ENCODE assay signal across 16 mouse cellular contexts in the genomic region with DNA sequence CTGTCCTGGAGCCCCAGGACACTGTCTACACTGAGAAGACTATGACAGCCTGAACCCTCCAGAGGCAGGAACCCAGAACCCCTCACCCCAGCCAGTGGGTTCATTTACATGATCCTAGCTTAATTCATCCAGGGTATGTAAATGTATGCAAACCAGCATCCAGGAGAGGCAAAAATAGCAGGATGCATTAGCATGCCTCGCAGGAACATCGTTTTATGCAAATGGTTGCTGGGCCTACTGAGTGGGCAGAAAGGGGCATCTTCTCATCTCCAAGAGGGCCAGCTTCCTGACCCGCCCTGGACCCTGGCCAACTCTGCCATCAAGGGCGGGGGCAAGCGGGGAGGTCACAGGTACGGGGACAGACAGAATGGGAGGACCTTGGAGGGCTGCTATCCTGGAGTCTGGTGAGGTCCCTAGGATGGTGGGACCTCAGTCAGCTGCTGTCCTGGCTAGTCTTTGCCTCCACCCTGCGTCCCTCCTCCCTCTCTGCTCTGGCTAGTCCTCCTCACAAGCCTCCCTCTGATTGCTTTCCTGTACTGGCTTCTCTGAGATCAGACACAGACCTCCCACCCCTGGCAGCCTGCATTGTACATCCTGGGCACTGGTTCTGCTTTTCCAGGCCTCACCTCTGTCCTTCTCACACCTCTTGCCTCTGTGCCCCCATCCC. TPM values are rescaled to one million over a fixed set of nuclear protein-coding genes. Genes with fewer than 3 reads are reported as not detected.
DNase-seq lines count a peak whose midpoint lies in the region; ATAC-seq and TF ChIP-seq lines count a peak whose summit lies in the region.
"Had no signal": no experiment of that assay in that cellular context is flagged by ENCODE, and none has a peak within 500 bp of the region (broad histone marks: within the 10 kb centered on the region; RNA-seq: fewer than 3 reads in every experiment).

No protein-coding gene starts in this region.

- intact Hi-C loops in heart, postnatal 14 days (cut with DNase I), result loop anchor here (5.0 kb wide), 1 partner anchor 471 kb away; no protein-coding TSS in a partner anchor

- no peak overlapping the region for H3K4me2 ChIP-seq in forebrain, postnatal 0 days (ENCODE audit: low read depth)
- no peak overlapping the region for H3K4me2 ChIP-seq in midbrain, embryonic 12.5 days (replicated peaks)
- H3K4me2 ChIP-seq: liver, embryonic 13.5 days had no signal

- peak; percentile 73 for ATAC-seq in forebrain, postnatal 0 days
- peak; percentile 63 for ATAC-seq in midbrain, embryonic 12.5 days (ENCODE audit: low FRiP score, low read depth)

- no peaks in the 10 kb centered on the region for H3K9me3 ChIP-seq in forebrain, postnatal 0 days (ENCODE audit: low read length)
- no peaks in the 10 kb centered on the region for H3K9me3 ChIP-seq in midbrain, embryonic 12.5 days
- H3K9me3 ChIP-seq: liver, embryonic 13.5 days had no signal

- 17% methylated on average over 7 of the region's 7 CpGs for WGBS in forebrain, postnatal 0 days
- 43% methylated on average over 7 of the region's 7 CpGs for WGBS in midbrain, embryonic 12.5 days

- no peak overlapping the region for H3K4me3 ChIP-seq in forebrain, postnatal 0 days (ENCODE audit: low read depth, low read length)
- no peak overlapping the region for H3K4me3 ChIP-seq in midbrain, embryonic 12.5 days
- H3K4me3 ChIP-seq: liver, embryonic 13.5 days had no signal

- no peak for TF ChIP-seq CTCF in forebrain, postnatal 0 days (IDR thresholded peaks at IDR 0.05; ENCODE audit: low read depth)

- H3K36me3 ChIP-seq in forebrain, postnatal 0 days (ENCODE audit: insufficient read depth), result no peaks in the 10 kb centered on the region
- H3K36me3 ChIP-seq in midbrain, embryonic 12.5 days, result no peaks in the 10 kb centered on the region
- H3K36me3 ChIP-seq: liver, embryonic 13.5 days had no signal

- peak overlapping the region; percentile 79 for H3K27ac ChIP-seq in forebrain, postnatal 0 days (ENCODE audit: low read depth, low read length)
- H3K27ac ChIP-seq in midbrain, embryonic 12.5 days (replicated peaks), result peak overlapping the region; percentile 80
- H3K27ac ChIP-seq: liver, embryonic 13.5 days had no signal

- no peaks in the 10 kb centered on the region for H3K27me3 ChIP-seq in forebrain, postnatal 0 days (ENCODE audit: insufficient read depth, low read length)
- peaks cover 9% of the 10 kb centered on the region for H3K27me3 ChIP-seq in midbrain, embryonic 12.5 days
- H3K27me3 ChIP-seq: liver, embryonic 13.5 days had no signal

- H3K9ac ChIP-seq in forebrain, postnatal 0 days, result 0 out of 2 replicates have a peak overlapping the region, but pooled peaks have one; percentile 7
- 0 out of 2 replicates have a peak overlapping the region, but pooled peaks have one; percentile 29 for H3K9ac ChIP-seq in midbrain, embryonic 12.5 days (replicated peaks)
- H3K9ac ChIP-seq: liver, embryonic 13.5 days had no signal

- peaks cover 34% of the 10 kb centered on the region for H3K4me1 ChIP-seq in forebrain, postnatal 0 days (ENCODE audit: insufficient read depth)
- peaks cover 55% of the 10 kb centered on the region for H3K4me1 ChIP-seq in midbrain, embryonic 12.5 days
- H3K4me1 ChIP-seq: liver, embryonic 13.5 days had no signal

- DNase-seq in heart, adult 11 months, result peak; percentile 87
- no peak for DNase-seq in heart, postnatal 14 days
- DNase-seq in brain, adult 2 months (ENCODE audit: low read depth, low spot score), result peak; percentile 77
- no peak for DNase-seq in forebrain, postnatal 0 days
- no peak for DNase-seq in thymus, postnatal 14 days
- no peak for DNase-seq in heart, adult 8-10 months (ENCODE audit: low spot score)
- no peak for DNase-seq in layer of hippocampus, adult 8-10 months (ENCODE audit: low spot score in 2 of 2)
- DNase-seq: adrenal gland, adult 2 months; cerebellum, adult 2 months; liver, embryonic 13.5 days; lung, postnatal 4 days; thymus, postnatal 4 days had no signal

RNA-seq across cellular contexts. Expression of a gene that starts 52.2 kb away (rescaled TPM):
- total RNA-seq in heart, postnatal 14 days (2021), result not detected
- total RNA-seq in forebrain, postnatal 0 days (2014; rRNA removed), result not detected in 2 replicates
- polyA plus RNA-seq in forebrain, postnatal 0 days (2015; fragmentation: Nextera tagmentation; extraction: Ambion mirVana), result not detected in 2 replicates
- not detected in 2 replicates for polyA plus RNA-seq in midbrain, embryonic 12.5 days (2016; fragmentation: Nextera tagmentation; extraction: Ambion mirVana)
- not detected for total RNA-seq in heart, adult 8-10 months (2022)
- not detected for total RNA-seq in layer of hippocampus, adult 8-10 months (2022)
- total RNA-seq: adrenal gland, adult 2 months; granulocyte monocyte progenitor cell, adult 5-6 weeks had no signal
- polyA plus RNA-seq: adrenal gland, adult 2 months; cerebellum, adult 2 months; intestine, embryonic 14.5 days; large intestine, adult 2 months; liver, embryonic 13.5 days had no signal

Comparison
In these comparisons a context has a peak if more than half of its experiments do, and no peak if none do; other contexts are left out.
1. DNase-seq: peak in heart, adult 11 months (single experiment) and brain, adult 2 months (single experiment); none in heart, postnatal 14 days (0 of 2), forebrain, postnatal 0 days (single experiment), thymus, postnatal 14 days (single experiment), heart, adult 8-10 months (single experiment) and layer of hippocampus, adult 8-10 months (0 of 2).